Mouse (Mus musculus) myocyte (in vitro differentiated cells): ENCODE data around the gene Ccp110. TPM values are rescaled to one million over a fixed set of nuclear protein-coding genes. Genes with fewer than 3 reads are reported as not detected.

Experiments
- H3K27me3 ChIP-seq: one replicate; pipeline ENCODE4 v1.6.1; 2011; ENCODE audit not compliant: control insufficient read depth, insufficient read depth, insufficient read length
- H3K36me3 ChIP-seq: one replicate; pipeline ENCODE4 v1.6.1; 2011; ENCODE audit not compliant: control insufficient read depth, insufficient read depth
- H3K4me2 ChIP-seq: one replicate; pipeline ENCODE4 v1.6.1; 2011; ENCODE audit warnings: low read depth, control low read depth
- H3K4me3 ChIP-seq: one replicate; pipeline ENCODE4 v1.5.1; 2011; ENCODE audit warnings: mild to moderate bottlenecking, control low read depth, moderate library complexity
- H3K79me2 ChIP-seq: one replicate; pipeline ENCODE4 v1.6.1; 2011; ENCODE audit not compliant: control insufficient read depth, insufficient read depth
- H3ac ChIP-seq: one replicate; pipeline ENCODE4 v1.6.1; 2011; ENCODE audit not compliant: control insufficient read depth, insufficient read length
- CEBPB ChIP-seq: IDR thresholded peaks from 2 replicates; pipeline ENCODE4 v1.6.1; 2011; ENCODE audit warnings: mild to moderate bottlenecking, moderate library complexity; ENCODE audit not compliant: poor library complexity, insufficient read depth, severe bottlenecking
- E2F4 ChIP-seq: IDR thresholded peaks from one replicate; pipeline ENCODE4 v1.6.1; 2011; ENCODE audit warnings: mild to moderate bottlenecking, control low read depth, moderate library complexity; ENCODE audit not compliant: insufficient read depth
- MAX ChIP-seq: IDR thresholded peaks from one replicate; pipeline ENCODE4 v1.6.1; 2011; ENCODE audit warnings: low read depth, mild to moderate bottlenecking, control low read depth
- MYOD1 ChIP-seq, 3 experiments: IDR thresholded peaks; one replicate each; pipeline ENCODE4 v1.6.1; 2011; ENCODE audit warnings: control low read depth in 2 of 3, low read depth in 2 of 3, mild to moderate bottlenecking in 2 of 3, moderate library complexity in 1 of 3; ENCODE audit not compliant: insufficient read length in 2 of 3, control insufficient read depth in 1 of 3
- MYOG ChIP-seq, 3 experiments: IDR thresholded peaks; one replicate each; pipeline ENCODE4 v1.6.1; 2011; ENCODE audit warnings: control low read depth in 2 of 3, low read depth in 2 of 3, mild to moderate bottlenecking in 2 of 3; ENCODE audit not compliant: insufficient read length in 2 of 3, control insufficient read depth in 1 of 3, insufficient read depth in 1 of 3
- POLR2A ChIP-seq: IDR thresholded peaks from one replicate; pipeline ENCODE4 v1.6.1; 2011; ENCODE audit warnings: low read depth, mild to moderate bottlenecking, control low read depth, moderate library complexity; ENCODE audit not compliant: insufficient read length
- POLR2AphosphoS2 ChIP-seq: IDR thresholded peaks from one replicate; pipeline ENCODE4 v1.6.1; 2011; ENCODE audit warnings: low read depth, control low read depth; ENCODE audit not compliant: insufficient read length
- REST ChIP-seq: IDR thresholded peaks from one replicate; pipeline ENCODE4 v1.6.1; 2011; ENCODE audit warnings: mild to moderate bottlenecking, control low read depth, moderate library complexity; ENCODE audit not compliant: insufficient read depth, insufficient read length
- SRF ChIP-seq: IDR thresholded peaks from one replicate; pipeline ENCODE4 v1.6.1; 2011; ENCODE audit warnings: low read depth; ENCODE audit not compliant: control insufficient read depth, insufficient read length
- TCF12 ChIP-seq: IDR thresholded peaks from one replicate; pipeline ENCODE4 v1.6.1; 2011; ENCODE audit warnings: mild to moderate bottlenecking, control low read depth; ENCODE audit not compliant: poor library complexity, insufficient read depth, severe bottlenecking
- TCF3 ChIP-seq: IDR thresholded peaks from one replicate; pipeline ENCODE4 v1.6.1; 2011; ENCODE audit warnings: low read depth, control low read depth; ENCODE audit not compliant: insufficient read length
- USF1 ChIP-seq: IDR thresholded peaks from one replicate; pipeline ENCODE4 v1.6.1; 2011; ENCODE audit warnings: low read depth, mild to moderate bottlenecking, control low read depth, moderate library complexity
- polyA plus RNA-seq: library from polyadenylated mRNA; unstranded; fragments of >200 nt; fragmentation: generic; extraction: Trizol; gene quantifications from one replicate; pipeline ENCODE4 v1.2.1, GENCODE M21; 2012; ENCODE audit warnings: missing spikeins

The Ccp110 gene
- polyA plus RNA-seq, 1 experiment, result 1.9 TPM

DNA sequence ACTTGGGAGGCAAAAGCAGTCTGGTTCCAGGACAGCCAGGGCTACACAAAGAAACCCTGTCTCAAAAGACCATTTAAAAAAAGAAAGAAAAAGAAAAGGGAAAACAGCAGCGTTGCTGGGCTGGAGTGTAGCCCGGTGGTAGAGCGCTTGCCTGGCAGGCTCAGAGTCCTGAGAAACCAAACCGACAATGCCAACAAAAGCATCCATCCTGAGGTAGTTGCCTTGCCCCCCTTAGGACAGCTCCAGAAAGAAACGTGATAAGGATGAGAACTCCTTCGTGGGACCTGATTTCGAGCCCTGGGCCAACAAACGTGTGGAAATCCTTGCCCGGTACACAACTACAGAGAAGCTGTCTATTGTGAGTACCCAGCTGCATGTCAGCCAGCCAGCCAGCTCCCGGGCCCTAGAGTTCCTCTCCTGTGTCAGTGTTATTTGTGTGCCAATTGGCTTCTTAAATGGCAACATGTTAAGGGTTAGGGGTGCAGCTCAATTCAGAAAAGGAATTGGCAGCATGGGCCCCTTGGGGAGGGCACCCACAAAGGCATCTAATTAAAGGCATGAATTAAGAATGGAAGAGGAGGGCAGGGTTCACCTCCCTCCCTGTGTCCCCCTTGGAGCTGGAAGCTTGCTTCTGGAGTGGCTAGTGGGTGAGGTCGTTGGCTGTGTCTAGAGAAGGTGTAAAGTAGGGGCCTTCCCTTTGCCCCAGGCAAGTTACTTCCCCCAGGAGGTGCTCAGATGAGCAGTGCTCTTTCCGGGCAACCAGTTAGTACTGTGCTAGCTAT lies 35.7 kb downstream of the Ccp110 start:
- Histone ChIP-seq H3K4me2 (no peak overlapping the region), H3K36me3 (peaks cover 6% of the 10 kb centered on the region), H3ac (no peak overlapping the region), H3K27me3 (no peaks in the 10 kb centered on the region), H3K4me3 (no peak overlapping the region), H3K79me2 (no peaks in the 10 kb centered on the region)
- TF ChIP-seq MAX, result no peak
- TF ChIP-seq CEBPB, result no peak
- TF ChIP-seq MYOG (IDR thresholded peaks at IDR 0.05; ENCODE audit: control insufficient read depth in 1 of 3, insufficient read depth in 1 of 3, insufficient read length in 2 of 3, low read depth in 2 of 3), result no peak
- TF ChIP-seq REST, result no peak
- no peak for TF ChIP-seq POLR2AphosphoS2
- TF ChIP-seq TCF12, result no peak
- TF ChIP-seq TCF3, result no peak

DNA sequence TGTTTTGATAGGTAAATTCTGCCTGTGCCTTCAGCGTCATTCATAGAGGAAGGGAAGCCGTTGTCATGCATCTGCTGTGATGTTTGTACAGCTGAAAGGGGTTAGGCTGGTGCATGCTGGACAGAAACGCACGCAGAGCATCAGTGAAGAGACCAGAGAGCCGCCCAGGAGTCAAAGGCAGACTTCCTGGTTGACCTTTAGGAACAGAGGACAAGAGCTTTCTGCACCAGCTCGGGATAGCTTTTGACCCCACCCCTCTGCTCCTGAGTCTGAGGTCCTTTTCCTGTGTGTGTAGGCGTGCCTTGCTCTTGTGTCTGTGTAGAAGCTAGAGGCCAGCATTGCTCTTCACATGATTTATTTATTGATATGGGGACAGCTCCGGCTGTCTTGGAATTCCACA lies 37.4 kb downstream of the Ccp110 start:
- Histone ChIP-seq H3K4me3 (no peak overlapping the region), H3K27me3 (no peaks in the 10 kb centered on the region), H3K79me2 (no peaks in the 10 kb centered on the region), H3K4me2 (no peak overlapping the region), H3ac (no peak overlapping the region), H3K36me3 (peaks cover 6% of the 10 kb centered on the region)
- TF ChIP-seq POLR2AphosphoS2, result no peak
- TF ChIP-seq MYOD1 (IDR thresholded peaks at IDR 0.05; ENCODE audit: control insufficient read depth in 1 of 3, insufficient read length in 2 of 3, low read depth in 2 of 3), result no peak
- no peak for TF ChIP-seq TCF3
- TF ChIP-seq E2F4, result no peak
- no peak for TF ChIP-seq REST
- TF ChIP-seq MAX, result no peak
- no peak for TF ChIP-seq USF1
- no peak for TF ChIP-seq POLR2A
- TF ChIP-seq MYOG (IDR thresholded peaks at IDR 0.05; ENCODE audit: control insufficient read depth in 1 of 3, insufficient read depth in 1 of 3, insufficient read length in 2 of 3, low read depth in 2 of 3), result no peak
- no peak for TF ChIP-seq SRF
- TF ChIP-seq TCF12, result no peak
- no peak for TF ChIP-seq CEBPB

DNA sequence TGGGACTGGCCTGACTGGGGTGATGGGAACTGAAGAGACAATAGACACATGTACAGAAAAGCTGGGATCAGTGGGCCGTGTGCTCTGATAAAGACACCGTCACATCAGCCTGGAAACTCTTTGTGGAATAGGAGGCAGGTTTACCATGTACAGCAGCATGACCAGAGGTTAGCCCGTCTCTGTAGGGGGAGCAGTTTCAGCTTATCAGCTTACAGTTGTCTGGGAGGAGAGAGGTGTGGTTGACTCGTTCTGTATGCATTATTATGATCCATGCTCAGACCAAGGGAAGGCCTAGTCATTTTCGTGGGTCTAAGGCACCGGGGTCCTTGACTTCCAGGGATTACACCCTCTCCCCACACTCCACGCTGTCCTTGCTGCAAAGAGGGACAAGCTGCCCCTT lies 39.3 kb downstream of the Ccp110 start:
- no peak overlapping the region for H3K4me3 ChIP-seq
- no peaks in the 10 kb centered on the region for H3K79me2 ChIP-seq
- no peak for TF ChIP-seq POLR2A
- no peak for TF ChIP-seq REST
- no peak for TF ChIP-seq TCF3
- no peak for TF ChIP-seq E2F4
- no peak for TF ChIP-seq TCF12
- no peak for TF ChIP-seq CEBPB
- TF ChIP-seq MYOG (IDR thresholded peaks at IDR 0.05; ENCODE audit: control insufficient read depth in 1 of 3, insufficient read depth in 1 of 3, insufficient read length in 2 of 3, low read depth in 2 of 3), result no peak
- H3ac ChIP-seq, result no peak overlapping the region
- peaks cover 5% of the 10 kb centered on the region for H3K36me3 ChIP-seq
- H3K4me2 ChIP-seq, result no peak overlapping the region
- no peaks in the 10 kb centered on the region for H3K27me3 ChIP-seq

DNA sequence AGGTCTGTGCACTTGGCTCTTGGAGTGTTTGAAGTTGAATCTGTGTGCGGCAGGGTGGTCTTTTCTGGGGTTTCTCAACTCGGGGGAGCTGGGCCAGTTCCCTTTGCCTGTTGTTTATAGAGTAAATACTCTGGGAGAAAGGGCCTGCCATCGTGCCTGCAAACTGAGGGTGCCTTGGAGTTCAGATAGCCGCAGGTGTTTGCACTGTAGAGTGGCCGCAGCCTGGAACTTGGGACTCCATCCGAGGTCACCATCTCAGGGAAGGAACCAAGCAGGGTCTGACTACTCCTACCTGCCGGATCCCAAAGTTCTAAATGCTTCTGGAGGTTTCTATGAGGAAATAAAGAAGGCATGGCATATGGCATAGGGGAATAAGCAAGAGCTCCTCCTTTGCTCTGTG lies 43.4 kb downstream of the Ccp110 start:
- Histone ChIP-seq H3K27me3 (no peaks in the 10 kb centered on the region), H3K79me2 (no peaks in the 10 kb centered on the region), H3K4me3 (no peak overlapping the region), H3ac (no peak overlapping the region), H3K36me3 (peaks cover 3% of the 10 kb centered on the region), H3K4me2 (no peak overlapping the region)
- TF ChIP-seq REST (no peak), E2F4 (no peak), TCF12 (no peak), TCF3 (no peak), USF1 (no peak), POLR2AphosphoS2 (no peak), MYOD1 (IDR thresholded peaks at IDR 0.05; ENCODE audit: control insufficient read depth in 1 of 3, insufficient read length in 2 of 3, low read depth in 2 of 3) (no peak), SRF (no peak), MAX (no peak), MYOG (IDR thresholded peaks at IDR 0.05; ENCODE audit: control insufficient read depth in 1 of 3, insufficient read depth in 1 of 3, insufficient read length in 2 of 3, low read depth in 2 of 3) (no peak), CEBPB (no peak), POLR2A (no peak)
